Mouse (Mus musculus): ENCODE measurements around the gene Nrm. TPM values are rescaled to one million over a fixed set of nuclear protein-coding genes. Genes with fewer than 3 reads are reported as not detected.
"Not testable (repeated sequence)": the region's sequence is repeated elsewhere in the genome, so short reads cannot be mapped to it uniquely, and the experiment has no call there.

The Nrm gene
- total RNA-seq, 1 experiment from 2014 or later: 25.9 TPM

DNA sequence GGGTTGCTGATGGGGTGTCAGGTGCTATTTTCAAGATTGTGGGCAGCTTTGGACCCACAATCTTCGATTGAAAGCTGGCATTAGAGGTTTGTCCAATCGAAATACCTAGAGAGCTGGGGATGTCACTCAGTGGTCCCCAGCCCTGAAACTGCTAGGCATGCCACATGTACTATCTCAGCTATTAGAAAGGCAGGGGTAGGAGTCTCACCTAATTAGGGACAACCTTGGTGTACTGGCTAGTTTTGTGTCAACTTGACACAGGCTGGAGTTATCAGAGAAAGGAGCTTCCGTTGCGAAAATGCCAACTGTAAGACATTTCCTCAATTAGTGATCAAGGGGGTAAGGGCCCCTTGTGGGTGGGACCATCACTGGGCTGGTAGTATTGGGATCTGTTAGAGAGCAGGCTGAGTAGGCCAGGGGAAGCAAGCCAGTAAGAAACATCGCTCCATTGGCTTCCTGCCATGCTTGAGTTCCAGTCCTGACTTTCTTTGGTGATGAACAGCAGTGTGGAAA is 27.8 kb upstream of the Nrm start:
- no peak for ATAC-seq (replicated peaks; ENCODE audit: insufficient number of reproducible peaks, low FRiP score, low TSS enrichment, poor library complexity, severe bottlenecking)

DNA sequence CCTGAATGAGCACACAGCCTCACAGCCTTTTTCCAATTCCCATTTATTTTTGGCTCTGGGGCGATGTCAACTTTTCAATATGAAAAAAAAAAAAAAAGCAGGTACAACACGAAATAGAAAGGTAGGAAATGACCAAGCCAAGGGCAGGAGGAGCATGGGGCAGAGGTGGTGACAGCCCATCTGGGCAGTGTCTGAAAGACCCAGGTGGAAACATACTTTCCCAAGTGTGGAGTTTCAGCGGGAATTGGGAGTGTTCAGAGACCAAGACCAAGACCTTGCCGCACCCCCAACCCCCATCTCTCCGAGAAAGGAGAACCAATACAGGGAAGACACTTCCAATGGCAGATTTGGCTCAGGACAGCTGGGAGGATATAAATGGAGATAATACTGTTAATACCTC is 27.2 kb upstream of the Nrm start:
- ATAC-seq (replicated peaks; ENCODE audit: insufficient number of reproducible peaks, low FRiP score, low TSS enrichment, poor library complexity, severe bottlenecking): no peak

DNA sequence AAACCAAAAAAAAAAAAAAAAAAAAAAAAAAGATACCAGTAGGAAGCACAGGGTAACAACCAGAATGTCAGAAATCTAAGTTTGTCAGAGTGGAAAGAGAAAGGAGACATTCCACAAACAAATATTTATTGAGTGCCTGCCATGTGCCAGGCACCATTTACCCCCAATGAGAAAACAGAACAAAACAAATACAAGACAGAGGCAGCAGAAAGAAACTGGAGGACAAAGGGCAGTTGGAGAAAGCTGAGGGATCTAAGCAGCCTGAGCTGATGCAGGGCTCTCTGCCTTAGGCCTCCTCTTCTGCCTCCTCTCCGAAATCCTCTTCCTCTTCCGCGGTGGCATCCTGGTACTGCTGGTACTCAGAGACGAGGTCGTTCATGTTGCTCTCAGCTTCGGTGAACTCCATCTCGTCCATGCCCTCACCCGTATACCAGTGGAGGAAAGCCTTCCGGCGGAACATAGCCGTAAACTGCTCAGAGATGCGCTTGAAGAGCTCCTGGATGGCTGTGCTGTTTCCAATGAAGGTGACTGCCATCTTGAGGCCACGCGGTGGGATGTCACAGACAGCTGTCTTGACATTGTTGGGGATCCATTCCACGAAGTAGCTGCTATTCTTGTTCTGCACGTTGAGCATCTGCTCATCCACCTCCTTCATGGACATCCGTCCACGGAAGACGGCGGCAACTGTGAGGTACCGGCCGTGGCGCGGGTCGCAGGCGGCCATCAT is 26.3 kb upstream of the Nrm start:
- ATAC-seq (replicated peaks; ENCODE audit: insufficient number of reproducible peaks, low FRiP score, low TSS enrichment, poor library complexity, severe bottlenecking): no peak

DNA sequence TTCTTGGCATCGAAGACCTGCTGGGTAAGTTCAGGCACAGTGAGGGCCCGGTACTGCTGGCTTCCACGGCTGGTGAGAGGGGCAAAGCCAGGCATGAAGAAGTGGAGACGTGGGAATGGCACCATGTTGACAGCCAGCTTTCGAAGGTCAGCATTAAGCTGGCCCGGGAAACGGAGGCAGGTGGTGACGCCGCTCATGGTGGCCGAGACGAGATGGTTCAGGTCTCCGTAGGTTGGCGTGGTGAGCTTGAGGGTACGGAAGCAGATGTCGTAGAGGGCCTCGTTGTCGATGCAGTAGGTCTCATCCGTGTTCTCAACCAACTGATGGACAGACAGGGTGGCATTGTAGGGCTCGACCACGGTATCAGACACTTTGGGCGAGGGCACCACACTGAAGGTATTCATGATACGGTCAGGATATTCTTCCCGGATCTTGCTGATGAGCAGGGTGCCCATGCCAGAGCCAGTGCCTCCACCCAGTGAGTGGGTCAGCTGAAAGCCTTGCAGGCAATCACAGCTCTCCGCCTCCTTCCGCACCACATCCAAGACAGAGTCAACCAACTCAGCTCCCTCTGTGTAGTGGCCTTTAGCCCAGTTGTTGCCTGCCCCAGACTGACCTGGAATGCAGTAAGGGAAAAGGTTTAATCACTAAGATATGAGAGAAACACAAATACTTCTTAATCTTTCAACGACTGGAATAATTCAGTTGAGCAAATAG is 25.5 kb upstream of the Nrm start:
- ATAC-seq (replicated peaks; ENCODE audit: insufficient number of reproducible peaks, low FRiP score, low TSS enrichment, poor library complexity, severe bottlenecking): no peak

DNA sequence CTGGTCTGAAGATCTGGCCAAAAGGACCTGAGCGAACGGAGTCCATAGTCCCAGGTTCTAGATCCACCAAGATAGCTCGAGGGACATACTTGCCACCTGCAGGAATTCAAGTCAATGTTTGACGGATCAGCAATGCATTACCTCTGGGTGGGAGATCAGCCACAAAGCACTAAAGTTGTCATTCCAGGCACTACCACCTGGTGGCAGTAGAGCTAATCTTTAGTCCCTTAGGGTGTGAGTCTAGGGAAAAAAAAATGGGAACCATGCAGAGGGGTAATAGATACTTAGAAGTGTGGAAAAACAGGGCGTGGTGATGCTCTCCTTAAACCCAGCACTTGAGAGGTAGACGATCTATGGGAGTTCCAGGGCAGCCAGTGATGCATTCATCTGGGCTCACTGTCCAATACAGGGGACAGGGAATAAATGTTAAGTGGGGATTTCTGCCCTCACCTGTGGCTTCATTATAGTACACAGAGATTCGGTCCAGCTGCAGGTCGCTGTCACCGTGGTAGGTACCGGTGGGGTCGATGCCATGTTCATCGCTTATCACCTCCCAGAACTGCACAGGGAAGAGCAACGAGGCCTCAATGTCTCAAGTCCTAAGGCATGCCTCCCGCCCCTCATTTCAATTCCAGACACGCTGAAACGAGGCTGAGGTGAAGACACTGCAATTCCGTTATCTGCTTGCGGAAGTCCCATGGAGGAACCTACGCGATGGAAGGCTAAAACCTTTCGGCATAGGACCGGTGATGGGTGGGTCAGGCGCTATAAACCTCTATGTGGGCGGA is 24.7 kb upstream of the Nrm start:
- ATAC-seq (replicated peaks; ENCODE audit: insufficient number of reproducible peaks, low FRiP score, low TSS enrichment, poor library complexity, severe bottlenecking): peak; percentile 47; the same call in 1 of the 2 replicates

DNA sequence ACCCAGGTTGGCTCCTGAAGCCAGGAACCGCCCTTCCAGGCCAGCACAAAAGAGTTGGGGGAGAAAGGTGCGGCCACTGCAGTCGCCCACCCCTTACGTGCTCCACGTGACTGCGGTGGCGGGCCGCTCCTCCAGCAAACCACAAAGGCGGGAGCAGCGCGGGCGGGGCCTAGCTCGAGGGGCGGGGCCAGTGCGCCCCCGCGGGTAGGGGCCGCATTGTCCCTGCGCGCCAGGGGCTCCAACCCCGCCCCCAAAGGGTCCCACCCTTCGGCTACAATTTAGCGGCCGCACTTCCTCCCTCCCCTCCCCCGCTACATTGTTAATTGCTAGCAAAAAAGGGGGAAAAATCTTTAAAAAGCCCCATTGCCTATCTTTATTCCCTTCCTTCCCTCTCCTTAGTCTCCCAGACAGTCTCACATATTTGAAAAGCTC is 24.1 kb upstream of the Nrm start:
- ATAC-seq (replicated peaks; ENCODE audit: insufficient number of reproducible peaks, low FRiP score, low TSS enrichment, poor library complexity, severe bottlenecking): no peak

DNA sequence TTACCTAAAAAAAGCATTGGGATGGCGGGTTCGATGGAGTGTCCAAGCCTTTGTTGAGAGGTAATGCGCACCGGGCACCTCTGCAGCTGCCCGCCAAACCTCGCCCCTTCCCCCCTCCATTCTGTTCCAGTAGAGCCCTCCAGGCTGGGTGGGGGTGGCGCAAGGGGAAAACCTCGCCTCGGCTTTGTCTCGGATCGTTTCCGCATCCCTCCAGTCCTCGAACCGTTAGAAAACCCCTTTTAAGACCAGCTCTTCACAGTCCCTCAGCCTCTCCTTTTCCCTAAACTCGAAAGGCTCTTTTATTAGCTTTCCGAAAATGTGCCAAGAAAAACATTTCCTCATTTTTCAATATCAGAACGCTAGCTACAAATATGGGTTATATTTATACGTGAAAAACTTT is 23.6 kb upstream of the Nrm start:
- no peak for ATAC-seq (replicated peaks; ENCODE audit: insufficient number of reproducible peaks, low FRiP score, low TSS enrichment, poor library complexity, severe bottlenecking)

DNA sequence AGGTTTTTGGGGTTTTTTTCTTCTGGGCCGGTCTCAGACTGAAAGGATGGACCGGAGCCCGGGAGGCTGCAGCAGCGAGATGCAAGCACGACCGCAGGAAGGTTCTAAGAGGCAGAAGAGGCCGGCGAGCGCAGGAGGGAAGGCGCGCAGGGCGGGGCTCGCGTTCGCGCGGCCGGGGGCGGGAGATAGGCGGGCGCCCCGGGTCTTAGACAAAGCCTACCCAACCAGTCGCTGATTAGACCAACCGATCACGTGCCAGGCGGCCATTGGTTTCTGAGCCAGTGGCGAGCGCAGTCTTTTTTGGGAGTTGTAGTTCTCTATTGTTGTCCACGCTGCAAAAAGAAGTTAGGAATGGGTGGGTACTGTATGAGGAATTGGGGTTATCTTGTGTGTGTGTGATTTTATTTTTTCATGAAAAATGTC is 23.0 kb upstream of the Nrm start, which contains the start of gene Tubb5:
TSS of gene Tubb5 (minus strand) at position 185 of the 423 bp plus-strand sequence.
- peak; percentile 56 for ATAC-seq (replicated peaks; ENCODE audit: insufficient number of reproducible peaks, low FRiP score, low TSS enrichment, poor library complexity, severe bottlenecking)

DNA sequence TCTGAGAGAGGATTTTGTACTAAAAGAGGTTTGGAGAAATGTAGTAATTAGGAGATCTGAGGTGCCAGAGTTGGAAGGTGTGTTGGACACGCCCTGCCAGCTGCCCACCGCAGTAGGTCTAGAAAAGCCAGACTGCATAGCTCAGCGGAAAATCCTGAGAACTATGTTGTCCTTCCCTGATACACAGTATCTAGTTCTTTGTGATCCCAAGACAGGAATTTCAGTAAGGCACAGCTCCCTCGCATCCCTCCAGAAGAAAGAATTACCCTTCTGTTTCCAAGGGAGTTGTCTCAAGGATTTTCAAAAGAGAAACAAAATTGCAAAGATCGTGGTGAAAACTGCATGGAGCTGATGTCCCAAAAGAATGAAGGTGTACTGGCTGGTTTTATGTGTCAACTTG is 22.5 kb upstream of the Nrm start:
- no peak for ATAC-seq (replicated peaks; ENCODE audit: insufficient number of reproducible peaks, low FRiP score, low TSS enrichment, poor library complexity, severe bottlenecking)

DNA sequence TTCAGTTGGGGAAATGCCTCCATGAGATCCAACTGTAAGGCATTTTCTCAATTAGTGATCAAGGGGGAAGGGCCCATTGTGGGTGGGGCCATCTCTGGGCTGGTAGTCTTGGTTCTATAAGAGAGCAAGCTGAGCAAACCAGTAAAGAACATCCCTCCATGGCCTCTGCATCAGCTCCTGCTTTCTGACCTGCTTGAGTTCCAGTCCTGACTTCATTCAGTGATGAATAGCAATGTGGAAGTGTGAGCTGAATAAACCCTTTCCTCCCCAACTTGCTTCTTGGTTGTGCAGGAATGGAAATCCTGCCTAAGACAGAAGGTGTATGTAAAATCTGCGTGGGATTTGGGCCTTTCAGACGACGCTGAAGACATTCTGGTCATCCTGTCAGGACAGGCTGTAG is 22.1 kb upstream of the Nrm start:
- not testable (repeated sequence) for ATAC-seq (replicated peaks; ENCODE audit: insufficient number of reproducible peaks, low FRiP score, low TSS enrichment, poor library complexity, severe bottlenecking)

DNA sequence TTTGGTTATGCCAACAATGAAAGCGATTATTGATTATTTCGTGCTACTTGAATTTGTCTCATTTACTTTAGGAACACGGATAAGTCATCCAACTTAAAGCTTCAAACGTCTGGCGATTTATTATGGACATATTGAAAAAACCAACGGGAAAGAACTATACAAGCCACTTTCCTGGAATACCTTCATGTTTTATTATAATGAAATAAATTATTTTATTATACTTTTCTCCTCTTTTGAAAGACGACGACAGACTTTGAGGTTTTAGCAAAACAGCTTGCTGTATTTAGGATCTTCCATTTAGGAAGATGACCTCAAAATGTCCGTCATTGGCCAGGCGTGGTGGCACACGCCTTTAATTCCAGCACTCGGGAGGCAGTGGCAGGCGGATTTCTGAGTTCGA is 20.6 kb upstream of the Nrm start:
- ATAC-seq (replicated peaks; ENCODE audit: insufficient number of reproducible peaks, low FRiP score, low TSS enrichment, poor library complexity, severe bottlenecking): no peak

DNA sequence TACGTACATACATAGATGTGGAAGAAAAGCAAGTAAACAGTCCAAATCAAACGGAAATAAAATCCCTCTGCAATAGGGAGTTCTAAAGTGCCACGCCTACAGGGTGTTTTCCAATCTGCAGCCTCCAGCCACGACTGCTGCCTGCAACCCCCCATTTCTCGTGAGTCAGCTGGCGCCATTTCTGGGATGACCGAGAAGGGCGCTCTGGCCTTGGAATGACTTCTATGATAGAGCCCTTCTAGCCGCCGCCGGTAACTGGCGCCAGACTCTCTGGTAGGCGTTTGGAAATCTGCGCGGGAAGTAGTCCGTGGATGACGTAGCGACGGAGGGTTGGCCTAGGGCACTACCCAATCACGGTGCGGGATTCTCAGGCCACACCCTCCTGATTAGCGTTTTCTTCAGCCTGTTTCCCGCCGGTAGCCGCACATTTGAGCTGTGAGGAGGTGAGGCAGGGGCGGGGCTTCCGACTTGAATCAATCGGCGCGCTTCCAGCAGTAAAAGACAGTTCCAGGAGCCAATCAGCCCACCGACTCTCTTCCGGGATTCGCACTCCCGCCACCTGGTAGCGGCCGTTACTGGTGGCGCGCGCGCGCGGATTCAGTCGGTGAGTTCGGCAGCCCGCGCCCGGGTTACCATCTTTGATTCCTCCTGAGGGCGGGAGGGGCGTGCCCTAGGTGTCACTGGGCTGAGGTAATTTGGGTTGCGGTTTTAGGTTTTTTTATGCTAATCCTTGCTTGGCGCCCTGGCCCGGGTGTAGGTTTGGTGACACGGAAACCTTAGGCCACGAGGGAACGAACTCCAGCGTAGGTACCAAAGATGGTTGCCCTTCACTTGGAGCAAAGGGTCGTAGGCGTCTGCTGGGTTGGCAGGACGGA is 19.8 kb upstream of the Nrm start, which contains the start of gene Mdc1:
TSS of gene Mdc1 (plus strand) at position 440 of the 875 bp plus-strand sequence.
- peak; percentile 95 for ATAC-seq (replicated peaks; ENCODE audit: insufficient number of reproducible peaks, low FRiP score, low TSS enrichment, poor library complexity, severe bottlenecking)

DNA sequence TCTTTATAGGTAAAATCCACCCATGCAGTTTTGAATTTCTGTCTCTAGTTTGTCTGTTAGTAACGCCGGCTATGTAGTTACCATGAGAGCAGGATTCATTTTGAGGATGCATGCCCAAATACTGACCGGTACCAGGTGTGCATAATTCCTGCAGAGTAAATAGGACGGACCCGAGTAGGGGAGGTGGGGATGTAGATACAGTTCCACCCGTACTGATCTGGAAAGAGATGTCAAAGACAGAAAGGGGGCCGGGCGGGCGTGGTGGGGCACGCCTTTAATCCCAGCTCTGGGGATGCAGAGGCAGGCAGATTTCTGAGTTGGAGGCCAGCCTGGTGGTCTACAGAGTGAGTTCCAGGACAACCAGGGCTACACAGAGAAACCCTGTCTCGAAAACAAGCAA is 19.1 kb upstream of the Nrm start:
- no peak for ATAC-seq (replicated peaks; ENCODE audit: insufficient number of reproducible peaks, low FRiP score, low TSS enrichment, poor library complexity, severe bottlenecking)

DNA sequence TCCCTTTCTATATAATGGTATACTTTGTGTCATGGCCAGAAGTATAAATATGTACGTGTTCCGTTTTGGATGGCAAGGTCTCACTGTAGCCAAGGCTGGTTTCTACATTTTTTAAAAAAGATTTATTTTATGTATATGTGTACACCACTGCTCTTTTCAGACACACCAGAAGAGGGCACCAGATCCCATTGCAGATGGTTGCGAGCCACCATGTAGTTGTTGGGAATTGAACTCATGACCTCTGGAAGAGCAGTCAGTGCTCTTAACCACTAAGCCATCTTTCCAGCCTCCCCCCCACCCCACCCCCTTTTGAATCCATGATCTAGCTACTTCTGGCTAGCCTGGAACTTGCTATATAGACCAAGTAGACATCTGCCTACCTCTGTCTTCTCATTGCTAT is 17.6 kb upstream of the Nrm start:
- ATAC-seq (replicated peaks; ENCODE audit: insufficient number of reproducible peaks, low FRiP score, low TSS enrichment, poor library complexity, severe bottlenecking): no peak

DNA sequence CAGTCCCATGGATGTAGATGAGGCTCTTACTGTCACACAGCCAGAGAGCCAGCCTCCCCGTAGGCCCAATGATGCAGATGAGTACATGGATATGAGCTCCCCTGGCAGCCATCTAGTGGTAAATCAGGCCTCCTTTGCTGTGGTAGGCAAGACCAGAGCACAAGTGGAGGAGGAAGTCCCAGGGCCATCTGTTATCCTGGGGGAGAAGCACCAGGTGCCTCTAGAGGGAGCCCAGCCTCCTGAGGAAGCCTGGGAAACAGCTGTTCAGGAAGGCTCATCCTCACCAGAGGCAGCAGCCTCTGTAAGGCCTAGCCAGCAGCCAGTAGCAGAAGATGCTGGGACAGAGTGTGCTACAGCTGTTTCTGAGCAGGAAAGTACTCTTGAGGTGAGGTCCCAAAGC is 13.0 kb upstream of the Nrm start:
- ATAC-seq (replicated peaks; ENCODE audit: insufficient number of reproducible peaks, low FRiP score, low TSS enrichment, poor library complexity, severe bottlenecking): no peak

DNA sequence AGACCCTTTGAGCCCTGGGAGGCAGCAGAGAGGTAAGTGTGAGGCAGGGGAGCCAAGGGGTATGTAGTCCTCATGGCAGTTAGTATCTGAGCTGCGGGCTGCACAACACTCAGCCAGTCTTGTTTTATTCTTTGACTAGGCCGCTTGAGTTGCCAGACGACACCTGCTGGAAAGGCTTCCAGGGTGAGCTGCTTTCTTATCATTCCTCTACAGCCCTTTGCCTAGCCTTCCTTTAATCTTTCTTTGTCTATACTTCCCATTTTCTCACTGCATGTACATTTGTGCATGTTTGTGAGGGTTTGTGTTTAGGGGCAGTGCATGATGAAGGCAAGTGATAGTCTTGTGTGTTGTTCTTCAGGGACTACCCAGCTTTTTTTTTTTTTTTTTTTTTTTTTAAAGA is 10.1 kb upstream of the Nrm start:
- ATAC-seq (replicated peaks; ENCODE audit: insufficient number of reproducible peaks, low FRiP score, low TSS enrichment, poor library complexity, severe bottlenecking): no peak

DNA sequence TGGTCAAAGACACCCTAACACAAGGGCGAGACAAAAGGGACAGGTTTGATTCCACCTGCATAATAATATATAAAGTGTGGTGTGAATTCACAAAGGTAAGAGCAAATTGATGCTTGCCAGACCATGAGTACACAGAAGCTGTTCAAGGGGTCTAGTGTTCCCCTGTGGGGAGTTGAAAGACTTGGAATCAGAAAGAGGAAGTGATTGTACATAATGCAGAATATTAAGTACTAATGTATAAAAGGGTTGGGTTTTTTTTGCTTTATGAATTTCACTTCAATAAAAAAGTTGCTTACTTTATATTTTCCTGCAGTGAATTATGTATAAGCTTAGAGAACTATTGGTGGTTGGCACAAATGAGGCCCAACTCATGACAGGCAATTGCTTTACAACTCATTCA is 1.7 kb upstream of the Nrm start:
- no peak for ATAC-seq (replicated peaks; ENCODE audit: insufficient number of reproducible peaks, low FRiP score, low TSS enrichment, poor library complexity, severe bottlenecking)

DNA sequence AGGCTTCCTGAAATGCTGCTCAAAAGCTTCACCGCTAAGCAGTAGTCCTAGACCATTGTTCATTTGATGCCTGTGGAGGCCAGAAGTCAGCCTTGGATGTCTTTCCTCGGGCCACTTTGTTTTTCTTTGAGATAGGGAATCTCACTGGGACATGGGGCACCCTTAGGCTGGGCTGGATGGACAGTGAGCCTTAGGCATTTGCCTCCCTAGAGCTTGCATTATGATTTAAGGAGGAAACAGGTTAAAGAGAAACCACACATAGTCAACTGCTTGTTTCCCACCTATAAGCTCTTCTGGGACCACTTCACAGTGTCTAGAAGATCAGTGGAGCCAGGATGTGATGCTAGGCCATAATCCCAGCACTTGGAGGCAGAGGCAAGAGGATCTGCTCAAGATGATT is 1.3 kb upstream of the Nrm start:
- ATAC-seq (replicated peaks; ENCODE audit: insufficient number of reproducible peaks, low FRiP score, low TSS enrichment, poor library complexity, severe bottlenecking): no peak

All from monocyte, adult 5-6 weeks (primary cell).